Mouse (Mus musculus): ENCODE measurements around the gene Tom1l2. TPM values are rescaled to one million over a fixed set of nuclear protein-coding genes. Genes with fewer than 3 reads are reported as not detected.

The Tom1l2 gene
- total and polyA plus RNA-seq, 3 experiments = 4.8 to 10.4 (median 10.4) TPM

- no peaks in the 10 kb centered on the region for H3K27me3 ChIP-seq (replicated peaks)
- H3K9ac ChIP-seq (ENCODE audit: insufficient read depth, low read depth) = no peak overlapping the region
- no peaks in the 10 kb centered on the region for H3K79me2 ChIP-seq (replicated peaks; ENCODE audit: control insufficient read depth, extremely low read depth, insufficient read depth, poor library complexity, severe bottlenecking)
- H3K27ac ChIP-seq (ENCODE audit: insufficient read depth, low read depth) = no peak overlapping the region
- no peaks in the 10 kb centered on the region for H3K36me3 ChIP-seq (replicated peaks in 1 of 2; ENCODE audit: control insufficient read depth in 1 of 2, insufficient read depth in 1 of 2, low read length in 1 of 2)
- DNase-seq (ENCODE audit: extremely low read depth) = peak; percentile 41
- H3K4me3 ChIP-seq (replicated peaks in 1 of 3; ENCODE audit: low read depth in 2 of 3, low read length in 2 of 3, poor library complexity in 1 of 3) = no peak overlapping the region
- H3K4me1 ChIP-seq (ENCODE audit: control insufficient read depth in 1 of 2, insufficient read depth in 2 of 2) = peaks cover 18 to 55% of the 10 kb centered on the region in 2 experiments
- no peak for TF ChIP-seq UBTF (IDR thresholded peaks at IDR 0.05; ENCODE audit: low read depth, low read length)
- no peak overlapping the region for H3K4me2 ChIP-seq (ENCODE audit: insufficient read depth, low read depth, poor library complexity, severe bottlenecking)
- peaks cover 5% of the 10 kb centered on the region for H3K9me3 ChIP-seq (replicated peaks; ENCODE audit: low read length)
- in situ Hi-C loops (cut with MboI; ENCODE audit: low pct_ligation_motif_present, low pct_unique_long_range_greater_than_20kb, low sequenced_read_pairs) (loop anchor here (5.0 kb wide), 1 partner anchor 105 kb away; no protein-coding TSS in a partner anchor), dilution Hi-C loops (cut with MboI; ENCODE audit: extremely low pct_ligation_motif_present, extremely low pct_unique_long_range_greater_than_20kb, low sequenced_read_pairs) (no loop called here)
Measured at GRCm38 (mm10) chr11:60302354-60303083, 50.2 kb downstream of the Tom1l2 start.

DNA sequence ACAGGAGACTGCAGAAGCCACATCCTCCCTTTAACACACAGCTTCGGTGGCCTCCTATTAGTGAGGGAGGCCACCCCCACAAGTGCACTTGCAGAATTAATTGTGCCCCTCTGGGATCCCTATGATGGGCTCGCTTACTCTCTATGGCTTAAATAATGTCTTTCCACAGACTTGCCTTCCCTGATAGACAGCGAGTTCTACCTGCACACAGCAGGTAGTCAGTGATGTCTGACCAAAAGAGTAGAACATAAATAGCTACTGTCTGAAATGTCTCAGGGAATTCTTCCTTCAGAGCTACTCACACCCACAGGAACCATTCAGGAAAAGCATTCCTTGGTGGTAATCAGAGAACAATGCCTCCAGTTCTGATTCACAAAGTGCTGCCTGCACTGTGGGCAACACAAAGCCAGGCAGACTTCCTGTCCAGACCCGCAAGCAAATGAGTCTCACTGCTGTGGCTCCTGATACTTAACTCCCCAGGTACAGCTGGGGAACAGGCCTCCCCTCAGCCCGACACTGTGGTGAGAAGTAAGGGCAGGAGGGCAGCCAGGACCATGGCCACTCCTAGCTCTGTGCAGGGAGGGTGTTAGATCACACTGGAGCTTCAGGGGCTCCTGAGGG, 51.0 kb downstream of the Tom1l2 start:
- H3K4me1 ChIP-seq (ENCODE audit: control insufficient read depth in 1 of 2, insufficient read depth in 2 of 2) = peaks cover 18 to 55% of the 10 kb centered on the region in 2 experiments
- dilution Hi-C loops (cut with MboI; ENCODE audit: extremely low pct_ligation_motif_present, extremely low pct_unique_long_range_greater_than_20kb, low sequenced_read_pairs) = no loop called here
- H3K4me2 ChIP-seq (ENCODE audit: insufficient read depth, low read depth, poor library complexity, severe bottlenecking) = no peak overlapping the region
- TF ChIP-seq RCOR1 (conservative IDR thresholded peaks at IDR 0.05; ENCODE audit: low read depth, low read length) = no peak
- TF ChIP-seq MEF2A (IDR thresholded peaks at IDR 0.05; ENCODE audit: borderline replicate concordance, low read depth, low read length) = no peak
- TF ChIP-seq ZKSCAN1 (IDR thresholded peaks at IDR 0.05; ENCODE audit: borderline replicate concordance, low read depth, low read length) = no peak
- no peak for TF ChIP-seq JUN (IDR thresholded peaks at IDR 0.05; ENCODE audit: insufficient read depth, low read depth, low read length)
- TF ChIP-seq MAZ (IDR thresholded peaks at IDR 0.05; ENCODE audit: low read depth, low read length) = no peak
- no peak for TF ChIP-seq CTCF (conservative IDR thresholded peaks at IDR 0.05 in 1 of 2, IDR thresholded peaks at IDR 0.05 in 1 of 2; ENCODE audit: low read depth in 2 of 2, low read length in 2 of 2)
- no peak for TF ChIP-seq NRF1 (IDR thresholded peaks at IDR 0.05; ENCODE audit: low read depth, low read length)
- no peak for TF ChIP-seq USF1 (IDR thresholded peaks at IDR 0.05; ENCODE audit: low read depth, low read length)
- TF ChIP-seq KAT2A (IDR thresholded peaks at IDR 0.05; ENCODE audit: insufficient replicate concordance, low read length) = no peak
- no peak for TF ChIP-seq PAX5 (IDR thresholded peaks at IDR 0.05; ENCODE audit: low read length)
- no peak for TF ChIP-seq USF2 (conservative IDR thresholded peaks at IDR 0.05; ENCODE audit: low read depth, low read length)
- no peak for TF ChIP-seq ZC3H11A (IDR thresholded peaks at IDR 0.05; ENCODE audit: low read depth, low read length)
- in situ Hi-C loops (cut with MboI; ENCODE audit: low pct_ligation_motif_present, low pct_unique_long_range_greater_than_20kb, low sequenced_read_pairs) = loop anchor here (5.0 kb wide), 1 partner anchor 104 kb away; no protein-coding TSS in a partner anchor
- no peak for DNase-seq (ENCODE audit: extremely low read depth)
- H3K36me3 ChIP-seq (replicated peaks in 1 of 2; ENCODE audit: control insufficient read depth in 1 of 2, insufficient read depth in 1 of 2, low read length in 1 of 2) = no peaks in the 10 kb centered on the region
- H3K79me2 ChIP-seq (replicated peaks; ENCODE audit: control insufficient read depth, extremely low read depth, insufficient read depth, poor library complexity, severe bottlenecking) = no peaks in the 10 kb centered on the region
- H3K9me3 ChIP-seq (replicated peaks; ENCODE audit: low read length) = no peaks in the 10 kb centered on the region
- no peak overlapping the region for H3K9ac ChIP-seq (ENCODE audit: insufficient read depth, low read depth)
- no peaks in the 10 kb centered on the region for H3K27me3 ChIP-seq (replicated peaks)
- H3K27ac ChIP-seq (ENCODE audit: insufficient read depth, low read depth) = no peak overlapping the region
- H3K4me3 ChIP-seq (replicated peaks in 1 of 3; ENCODE audit: low read depth in 2 of 3, low read length in 2 of 3, poor library complexity in 1 of 3) = no peak overlapping the region
